Mouse (Mus musculus): ENCODE results near the gene Commd3. TPM values are rescaled to one million over a fixed set of nuclear protein-coding genes. Genes with fewer than 3 reads are reported as not detected.
A peak's percentile ranks its signal among the peaks of the same experiment; 100 is the strongest.

The Commd3 gene
- polyA plus RNA-seq, 1 experiment from 2014 or later = 192 TPM

- Histone ChIP-seq H3K9ac (replicated peaks) (no peak overlapping the region), H3K27me3 (replicated peaks) (peaks cover 55% of the 10 kb centered on the region), H3K4me2 (no peak overlapping the region), H3K4me3 (replicated peaks) (no peak overlapping the region), H3K9me3 (replicated peaks) (no peaks in the 10 kb centered on the region), H3K4me1 (peaks cover 19% of the 10 kb centered on the region), H3K36me3 (no peaks in the 10 kb centered on the region), H3K27ac (replicated peaks) (no peak overlapping the region)
- no peak for ATAC-seq (ENCODE audit: low FRiP score)
- WGBS = 4% methylated on average over 7 of the region's 7 CpGs
Observed at GRCm38 (mm10) chr2:18695629-18696150, 23.5 kb downstream of the Commd3 start.

DNA sequence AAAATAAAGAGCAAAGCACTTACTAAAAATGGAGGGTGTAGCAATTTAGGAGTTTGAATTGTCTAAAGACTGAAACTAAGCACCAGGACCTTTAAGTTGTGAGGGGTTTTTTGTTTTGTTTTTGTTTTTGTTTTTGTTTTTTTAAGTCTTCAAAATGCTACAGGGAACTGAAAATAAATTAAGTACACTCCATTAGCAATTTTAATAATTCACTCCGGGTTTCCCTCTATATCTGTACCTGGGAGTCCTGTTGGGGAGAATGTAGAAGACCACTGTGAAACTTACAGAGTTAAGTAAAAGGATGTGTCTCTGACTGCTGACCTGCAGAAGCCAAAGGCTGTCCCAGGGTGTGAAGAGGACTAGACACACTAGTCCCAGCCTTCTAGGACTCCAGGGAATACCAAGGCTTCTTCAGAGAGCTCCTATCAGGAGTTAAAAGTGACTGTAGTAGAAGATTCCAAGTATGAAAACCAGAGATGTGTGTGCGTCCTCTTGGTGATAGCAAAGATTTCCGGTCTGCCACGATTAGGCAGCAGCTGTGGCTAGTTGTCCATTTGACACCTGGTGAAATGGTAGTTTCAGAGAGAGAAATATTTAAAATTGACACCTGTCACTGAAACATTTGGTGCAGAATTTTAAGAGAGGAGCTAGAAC, 25.5 kb downstream of the Commd3 start:
- H3K4me2 ChIP-seq = no peak overlapping the region
- H3K9ac ChIP-seq (replicated peaks) = no peak overlapping the region
- no peak overlapping the region for H3K27ac ChIP-seq (replicated peaks)
- WGBS = 2% methylated on average over 4 of the region's 4 CpGs
- no peak for ATAC-seq (ENCODE audit: low FRiP score)
- peaks cover 19% of the 10 kb centered on the region for H3K4me1 ChIP-seq
- no peaks in the 10 kb centered on the region for H3K9me3 ChIP-seq (replicated peaks)
- H3K36me3 ChIP-seq = no peaks in the 10 kb centered on the region
- peaks cover 60% of the 10 kb centered on the region for H3K27me3 ChIP-seq (replicated peaks)
- no peak overlapping the region for H3K4me3 ChIP-seq (replicated peaks)

GRCm38 (mm10) chr2:18698663-18699385, 26.6 kb downstream of the Commd3 start:
- peak; percentile 48; the same call in 1 of the 2 replicates for ATAC-seq (ENCODE audit: low FRiP score)
- WGBS = 1% methylated on average over 56 of the region's 56 CpGs

DNA sequence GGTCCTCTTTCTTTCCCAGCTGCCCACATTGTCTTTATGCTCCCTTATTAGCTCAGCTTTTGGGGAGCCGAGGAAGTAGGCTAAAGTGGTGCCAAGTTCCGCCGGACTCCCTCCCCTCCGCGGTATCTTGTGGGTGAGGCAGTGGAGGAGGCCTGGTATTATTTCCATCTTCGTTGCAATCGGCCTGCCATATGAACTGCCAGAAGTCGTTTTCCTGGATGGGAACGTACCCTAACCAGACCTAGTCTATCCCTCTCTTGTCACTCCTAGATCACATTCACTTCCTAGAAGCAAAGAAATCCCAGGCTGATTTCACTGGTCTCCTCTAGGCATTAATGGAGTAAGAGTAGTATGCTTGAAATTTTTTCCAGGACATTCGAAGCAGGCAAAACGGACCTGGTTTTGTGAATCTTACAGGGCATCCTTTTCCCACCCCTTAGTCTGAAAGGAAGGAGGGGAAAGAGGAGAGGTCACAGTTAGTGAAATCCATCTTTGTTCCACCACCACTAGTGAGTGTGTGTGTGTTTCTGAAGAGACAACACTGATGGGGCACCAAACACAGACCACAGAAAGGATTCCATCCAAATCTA, 27.3 kb downstream of the Commd3 start:
- no peak for ATAC-seq (ENCODE audit: low FRiP score)
- H3K9me3 ChIP-seq (replicated peaks) = no peaks in the 10 kb centered on the region
- peaks cover 57% of the 10 kb centered on the region for H3K27me3 ChIP-seq (replicated peaks)
- under 1% methylated on average over 11 of the region's 11 CpGs for WGBS
- no peak overlapping the region for H3K4me3 ChIP-seq (replicated peaks)
- no peak overlapping the region for H3K27ac ChIP-seq (replicated peaks)
- no peak overlapping the region for H3K4me2 ChIP-seq
- H3K9ac ChIP-seq (replicated peaks) = no peak overlapping the region
- no peaks in the 10 kb centered on the region for H3K36me3 ChIP-seq
- H3K4me1 ChIP-seq = peaks cover 12% of the 10 kb centered on the region

More at GRCm38 (mm10) chr2:18698663-18699385, 26.6 kb downstream of the Commd3 start:
- Histone ChIP-seq H3K4me2 (no peak overlapping the region; the same call in 1 of the 2 replicates), H3K27me3 (replicated peaks) (peaks cover 54% of the 10 kb centered on the region), H3K4me1 (peaks cover 19% of the 10 kb centered on the region), H3K27ac (replicated peaks) (no peak overlapping the region), H3K9ac (replicated peaks) (no peak overlapping the region), H3K9me3 (replicated peaks) (no peaks in the 10 kb centered on the region), H3K36me3 (no peaks in the 10 kb centered on the region), H3K4me3 (replicated peaks) (no peak overlapping the region)

- Histone ChIP-seq H3K4me3 (replicated peaks) (no peak overlapping the region), H3K27me3 (replicated peaks) (0 out of 2 replicates have a peak, but pooled peaks cover under 1% of the 10 kb centered on the region), H3K4me2 (no peak overlapping the region), H3K27ac (replicated peaks) (no peak overlapping the region), H3K9ac (replicated peaks) (no peak overlapping the region), H3K4me1 (no peaks in the 10 kb centered on the region), H3K9me3 (replicated peaks) (no peaks in the 10 kb centered on the region), H3K36me3 (no peaks in the 10 kb centered on the region)
- no peak for ATAC-seq (ENCODE audit: low FRiP score)
- 86% methylated on average over 3 of the region's 3 CpGs for WGBS
Observed at GRCm38 (mm10) chr2:18710356-18710755, 38.2 kb downstream of the Commd3 start.

DNA sequence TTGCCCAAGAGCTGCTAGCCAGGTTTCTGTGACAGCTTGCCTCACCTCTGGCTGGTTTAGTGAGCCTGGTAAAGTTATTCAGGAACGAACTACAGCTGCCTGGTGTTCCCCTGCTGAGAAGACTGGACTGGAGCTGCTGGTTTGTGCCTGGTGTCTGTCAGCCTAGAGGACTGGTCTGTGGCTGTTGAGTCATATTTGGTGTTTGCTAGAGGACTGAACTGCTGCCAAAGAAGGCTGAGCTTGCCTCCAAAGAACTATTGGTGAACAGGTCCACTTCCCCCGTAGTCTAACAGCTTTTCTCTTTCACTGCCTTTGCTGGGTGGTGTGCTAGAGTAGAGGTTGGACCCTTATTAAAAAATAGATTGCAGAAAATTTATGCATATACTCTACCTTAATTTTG, 40.9 kb downstream of the Commd3 start:
- Histone ChIP-seq H3K4me3 (replicated peaks) (no peak overlapping the region), H3K36me3 (no peaks in the 10 kb centered on the region), H3K9me3 (replicated peaks) (no peaks in the 10 kb centered on the region), H3K9ac (replicated peaks) (no peak overlapping the region), H3K27ac (replicated peaks) (no peak overlapping the region), H3K27me3 (replicated peaks) (no peaks in the 10 kb centered on the region), H3K4me1 (no peaks in the 10 kb centered on the region), H3K4me2 (no peak overlapping the region)
- WGBS = 81% methylated on average over 2 of the region's 2 CpGs
- no peak for ATAC-seq (ENCODE audit: low FRiP score)

- no peak overlapping the region for H3K9ac ChIP-seq (replicated peaks)
- H3K27ac ChIP-seq (replicated peaks) = no peak overlapping the region
- ATAC-seq (ENCODE audit: low FRiP score) = no peak
- no peaks in the 10 kb centered on the region for H3K4me1 ChIP-seq
- no peak overlapping the region for H3K4me2 ChIP-seq
- no peaks in the 10 kb centered on the region for H3K9me3 ChIP-seq (replicated peaks)
- H3K36me3 ChIP-seq = no peaks in the 10 kb centered on the region
- no peaks in the 10 kb centered on the region for H3K27me3 ChIP-seq (replicated peaks)
- no peak overlapping the region for H3K4me3 ChIP-seq (replicated peaks)
- 73% methylated on average over 3 of the region's 3 CpGs for WGBS
Observed at GRCm38 (mm10) chr2:18714337-18714736, 42.2 kb downstream of the Commd3 start.

- H3K4me1 ChIP-seq = no peaks in the 10 kb centered on the region
- no peak overlapping the region for H3K27ac ChIP-seq (replicated peaks)
- H3K9me3 ChIP-seq (replicated peaks) = no peaks in the 10 kb centered on the region
- ATAC-seq (ENCODE audit: low FRiP score) = no peak
- no peaks in the 10 kb centered on the region for H3K36me3 ChIP-seq
- WGBS = 87% methylated on average over 4 of the region's 4 CpGs
- no peak overlapping the region for H3K9ac ChIP-seq (replicated peaks)
- H3K4me3 ChIP-seq (replicated peaks) = no peak overlapping the region
- H3K27me3 ChIP-seq (replicated peaks) = no peaks in the 10 kb centered on the region
- no peak overlapping the region for H3K4me2 ChIP-seq
Observed at GRCm38 (mm10) chr2:18718521-18718920, 46.3 kb downstream of the Commd3 start.

GRCm38 (mm10) chr2:18722208-18722830, 50.1 kb downstream of the Commd3 start:
- Histone ChIP-seq H3K9ac (replicated peaks) (no peak overlapping the region), H3K4me1 (no peaks in the 10 kb centered on the region), H3K4me3 (replicated peaks) (no peak overlapping the region), H3K27ac (replicated peaks) (no peak overlapping the region), H3K9me3 (replicated peaks) (no peaks in the 10 kb centered on the region), H3K27me3 (replicated peaks) (no peaks in the 10 kb centered on the region), H3K4me2 (no peak overlapping the region), H3K36me3 (no peaks in the 10 kb centered on the region)
- no peak for ATAC-seq (ENCODE audit: low FRiP score)
- WGBS = 54% methylated on average over 3 of the region's 3 CpGs

DNA sequence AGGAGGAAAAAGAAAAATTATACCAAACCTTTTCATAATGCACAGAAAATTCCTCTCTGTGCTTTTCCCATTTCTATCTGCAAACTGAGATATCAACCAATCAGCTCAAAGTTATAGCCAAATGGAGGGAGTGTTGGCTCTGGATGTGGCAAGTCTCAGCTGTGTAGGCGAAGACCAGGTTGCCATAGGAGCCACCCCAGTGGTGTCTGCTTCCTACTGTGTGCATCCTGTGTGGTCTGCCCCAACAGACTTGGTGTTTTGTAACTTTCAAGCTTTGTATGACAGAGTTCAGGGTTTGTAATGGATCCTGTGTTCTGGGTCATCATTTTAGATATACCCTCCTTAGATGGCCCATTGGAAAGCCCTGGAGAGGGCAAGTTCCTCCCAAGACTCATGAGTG, 52.3 kb downstream of the Commd3 start:
- Histone ChIP-seq H3K9ac (replicated peaks) (no peak overlapping the region), H3K4me2 (no peak overlapping the region), H3K27ac (replicated peaks) (no peak overlapping the region), H3K4me3 (replicated peaks) (no peak overlapping the region), H3K4me1 (no peaks in the 10 kb centered on the region), H3K36me3 (no peaks in the 10 kb centered on the region), H3K27me3 (replicated peaks) (no peaks in the 10 kb centered on the region), H3K9me3 (replicated peaks) (no peaks in the 10 kb centered on the region)
- no peak for ATAC-seq (ENCODE audit: low FRiP score)
- 90% methylated on average over 1 of the region's 1 CpGs for whole genome bisulfite sequencing
